Mouse (Mus musculus): ENCODE data around the gene Bloc1s1. TPM values are rescaled to one million over a fixed set of nuclear protein-coding genes. Genes with fewer than 3 reads are reported as not detected.

Gene Bloc1s1
- polyA plus RNA-seq, 1 experiment from 2014 or later = 249 TPM

- ATAC-seq (ENCODE audit: low FRiP score, low TSS enrichment) = no peak
- DNase-seq = no peak
Observed at GRCm38 (mm10) chr10:128915550-128915949, 8.3 kb downstream of the Bloc1s1 start.

GRCm38 (mm10) chr10:128913696-128914095, 10.1 kb downstream of the Bloc1s1 start:
- DNase-seq (no peak), ATAC-seq (ENCODE audit: low FRiP score, low TSS enrichment) (no peak)
- no peak overlapping the region for H3K4me3 ChIP-seq (replicated peaks; ENCODE audit: low read depth, low read length)

More at GRCm38 (mm10) chr10:128915550-128915949, 8.3 kb downstream of the Bloc1s1 start:
- Histone ChIP-seq H3K4me3 (replicated peaks; ENCODE audit: low read depth, low read length) (no peak overlapping the region), H3K9ac (replicated peaks; ENCODE audit: low read length) (no peak overlapping the region), H3K27me3 (ENCODE audit: control insufficient read depth, insufficient read depth, low read length) (no peaks in the 10 kb centered on the region), H3K27ac (replicated peaks; ENCODE audit: low read depth, low read length) (no peak overlapping the region), H3K4me1 (ENCODE audit: control insufficient read depth, insufficient read depth, low read length) (0 out of 2 replicates have a peak, but pooled peaks cover 3% of the 10 kb centered on the region), H3K4me2 (ENCODE audit: low read length) (no peak overlapping the region), H3K9me3 (ENCODE audit: control insufficient read depth, low read length) (no peaks in the 10 kb centered on the region), H3K36me3 (ENCODE audit: control insufficient read depth, insufficient read depth, low read length) (peaks cover 15% of the 10 kb centered on the region; the same call in 1 of the 2 replicates)
- WGBS = 84% methylated on average over 2 of the region's 2 CpGs

GRCm38 (mm10) chr10:128913219-128913618, 10.6 kb downstream of the Bloc1s1 start:
- 8% methylated on average over 5 of the region's 5 CpGs for WGBS
- H3K9ac ChIP-seq (replicated peaks; ENCODE audit: low read length) = no peak overlapping the region
- no peaks in the 10 kb centered on the region for H3K9me3 ChIP-seq (ENCODE audit: control insufficient read depth, low read length)
- H3K36me3 ChIP-seq (ENCODE audit: control insufficient read depth, insufficient read depth, low read length) = peaks cover 13% of the 10 kb centered on the region; the same call in 1 of the 2 replicates
- H3K27me3 ChIP-seq (ENCODE audit: control insufficient read depth, insufficient read depth, low read length) = no peaks in the 10 kb centered on the region
- peak; percentile 95 for DNase-seq
- ATAC-seq (ENCODE audit: low FRiP score, low TSS enrichment) = peak; percentile 19; the same call in 1 of the 2 replicates
- H3K27ac ChIP-seq (replicated peaks; ENCODE audit: low read depth, low read length) = no peak overlapping the region
- no peak overlapping the region for H3K4me2 ChIP-seq (ENCODE audit: low read length)
- 0 out of 2 replicates have a peak, but pooled peaks cover 3% of the 10 kb centered on the region for H3K4me1 ChIP-seq (ENCODE audit: control insufficient read depth, insufficient read depth, low read length)
- no peak overlapping the region for H3K4me3 ChIP-seq (replicated peaks; ENCODE audit: low read depth, low read length)

More at GRCm38 (mm10) chr10:128913696-128914095, 10.1 kb downstream of the Bloc1s1 start:
- Histone ChIP-seq H3K27ac (replicated peaks; ENCODE audit: low read depth, low read length) (no peak overlapping the region), H3K9ac (replicated peaks; ENCODE audit: low read length) (no peak overlapping the region), H3K4me2 (ENCODE audit: low read length) (no peak overlapping the region), H3K9me3 (ENCODE audit: control insufficient read depth, low read length) (no peaks in the 10 kb centered on the region), H3K4me1 (ENCODE audit: control insufficient read depth, insufficient read depth, low read length) (0 out of 2 replicates have a peak, but pooled peaks cover 3% of the 10 kb centered on the region), H3K36me3 (ENCODE audit: control insufficient read depth, insufficient read depth, low read length) (peaks cover 13% of the 10 kb centered on the region; the same call in 1 of the 2 replicates), H3K27me3 (ENCODE audit: control insufficient read depth, insufficient read depth, low read length) (no peaks in the 10 kb centered on the region)
- WGBS = 84% methylated on average over 12 of the region's 12 CpGs

- DNase-seq (no peak), ATAC-seq (ENCODE audit: low FRiP score, low TSS enrichment) (no peak)
- Histone ChIP-seq H3K27ac (replicated peaks; ENCODE audit: low read depth, low read length) (no peak overlapping the region), H3K4me3 (replicated peaks; ENCODE audit: low read depth, low read length) (no peak overlapping the region), H3K9me3 (ENCODE audit: control insufficient read depth, low read length) (no peaks in the 10 kb centered on the region), H3K9ac (replicated peaks; ENCODE audit: low read length) (no peak overlapping the region), H3K27me3 (ENCODE audit: control insufficient read depth, insufficient read depth, low read length) (no peaks in the 10 kb centered on the region), H3K4me2 (ENCODE audit: low read length) (no peak overlapping the region), H3K36me3 (ENCODE audit: control insufficient read depth, insufficient read depth, low read length) (peaks cover 10% of the 10 kb centered on the region; the same call in 1 of the 2 replicates), H3K4me1 (ENCODE audit: control insufficient read depth, insufficient read depth, low read length) (0 out of 2 replicates have a peak, but pooled peaks cover 3% of the 10 kb centered on the region)
- WGBS = 88% methylated on average over 4 of the region's 4 CpGs
Observed at GRCm38 (mm10) chr10:128912791-128913190, 11.0 kb downstream of the Bloc1s1 start.

- Histone ChIP-seq H3K27ac (replicated peaks; ENCODE audit: low read depth, low read length) (no peak overlapping the region), H3K9me3 (ENCODE audit: control insufficient read depth, low read length) (no peaks in the 10 kb centered on the region), H3K4me1 (ENCODE audit: control insufficient read depth, insufficient read depth, low read length) (0 out of 2 replicates have a peak, but pooled peaks cover 3% of the 10 kb centered on the region), H3K36me3 (ENCODE audit: control insufficient read depth, insufficient read depth, low read length) (0 out of 2 replicates have a peak, but pooled peaks cover 5% of the 10 kb centered on the region), H3K4me3 (replicated peaks; ENCODE audit: low read depth, low read length) (no peak overlapping the region), H3K27me3 (ENCODE audit: control insufficient read depth, insufficient read depth, low read length) (no peaks in the 10 kb centered on the region), H3K4me2 (ENCODE audit: low read length) (no peak overlapping the region), H3K9ac (replicated peaks; ENCODE audit: low read length) (no peak overlapping the region)
- ATAC-seq (ENCODE audit: low FRiP score, low TSS enrichment) (no peak), DNase-seq (no peak)
- 78% methylated on average over 4 of the region's 4 CpGs for WGBS
Observed at GRCm38 (mm10) chr10:128912268-128912667, 11.6 kb downstream of the Bloc1s1 start.

GRCm38 (mm10) chr10:128911430-128911829, 12.4 kb downstream of the Bloc1s1 start:
- Histone ChIP-seq H3K27me3 (ENCODE audit: control insufficient read depth, insufficient read depth, low read length) (no peaks in the 10 kb centered on the region), H3K4me3 (replicated peaks; ENCODE audit: low read depth, low read length) (no peak overlapping the region), H3K27ac (replicated peaks; ENCODE audit: low read depth, low read length) (no peak overlapping the region), H3K4me2 (ENCODE audit: low read length) (no peak overlapping the region), H3K4me1 (ENCODE audit: control insufficient read depth, insufficient read depth, low read length) (0 out of 2 replicates have a peak, but pooled peaks cover 3% of the 10 kb centered on the region), H3K36me3 (ENCODE audit: control insufficient read depth, insufficient read depth, low read length) (0 out of 2 replicates have a peak, but pooled peaks cover 2% of the 10 kb centered on the region), H3K9me3 (ENCODE audit: control insufficient read depth, low read length) (no peaks in the 10 kb centered on the region), H3K9ac (replicated peaks; ENCODE audit: low read length) (no peak overlapping the region)
- DNase-seq (no peak), ATAC-seq (ENCODE audit: low FRiP score, low TSS enrichment) (no peak)
- WGBS = 92% methylated on average over 6 of the region's 6 CpGs

- DNase-seq = peak; percentile 62
- WGBS = 2% methylated on average over 65 of the region's 66 CpGs
- H3K27me3 ChIP-seq (ENCODE audit: control insufficient read depth, insufficient read depth, low read length) = no peaks in the 10 kb centered on the region
Observed at GRCm38 (mm10) chr10:128910066-128910841, 13.6 kb downstream of the Bloc1s1 start.

GRCm38 (mm10) chr10:128909567-128910028, 14.2 kb downstream of the Bloc1s1 start:
- Histone ChIP-seq H3K36me3 (ENCODE audit: control insufficient read depth, insufficient read depth, low read length) (0 out of 2 replicates have a peak, but pooled peaks cover 2% of the 10 kb centered on the region), H3K27ac (replicated peaks; ENCODE audit: low read depth, low read length) (peak overlapping the region; percentile 67), H3K27me3 (ENCODE audit: control insufficient read depth, insufficient read depth, low read length) (no peaks in the 10 kb centered on the region), H3K9ac (replicated peaks; ENCODE audit: low read length) (peak overlapping the region; percentile 75), H3K4me2 (ENCODE audit: low read length) (peak overlapping the region; percentile 77), H3K9me3 (ENCODE audit: control insufficient read depth, low read length) (no peaks in the 10 kb centered on the region), H3K4me3 (replicated peaks; ENCODE audit: low read depth, low read length) (peak overlapping the region; percentile 66), H3K4me1 (ENCODE audit: control insufficient read depth, insufficient read depth, low read length) (0 out of 2 replicates have a peak, but pooled peaks cover 3% of the 10 kb centered on the region)
- ATAC-seq (ENCODE audit: low FRiP score, low TSS enrichment) (peak; percentile 81), DNase-seq (peak; percentile 78)
- under 1% methylated on average over 41 of the region's 41 CpGs for WGBS

More at GRCm38 (mm10) chr10:128910066-128910841, 13.6 kb downstream of the Bloc1s1 start:
- H3K9me3 ChIP-seq (ENCODE audit: control insufficient read depth, low read length) = no peaks in the 10 kb centered on the region
- ATAC-seq (ENCODE audit: low FRiP score, low TSS enrichment) = peak; percentile 35
- H3K9ac ChIP-seq (replicated peaks; ENCODE audit: low read length) = peak overlapping the region; percentile 75
- H3K36me3 ChIP-seq (ENCODE audit: control insufficient read depth, insufficient read depth, low read length) = 0 out of 2 replicates have a peak, but pooled peaks cover 2% of the 10 kb centered on the region
- H3K27ac ChIP-seq (replicated peaks; ENCODE audit: low read depth, low read length) = peak overlapping the region; percentile 67
- H3K4me1 ChIP-seq (ENCODE audit: control insufficient read depth, insufficient read depth, low read length) = 0 out of 2 replicates have a peak, but pooled peaks cover 3% of the 10 kb centered on the region
- peak overlapping the region; percentile 66 for H3K4me3 ChIP-seq (replicated peaks; ENCODE audit: low read depth, low read length)
- H3K4me2 ChIP-seq (ENCODE audit: low read length) = peak overlapping the region; percentile 77
